Mouse (Mus musculus) liver, adult 2 months (tissue): Measurements from ENCODE around the gene Cib4.

Experiments used
- CTCF ChIP-seq: fragments of 200-500 bp; IDR thresholded peaks from 2 replicates; pipeline ENCODE4 v1.5.1; 2011; ENCODE audit warnings: low read depth, low read length, control low read depth
- POLR2A ChIP-seq: fragments of 200-500 bp; IDR thresholded peaks from 2 replicates; pipeline ENCODE4 v1.6.1; 2011; ENCODE audit warnings: low read length, control low read depth; ENCODE audit not compliant: insufficient read depth; ENCODE audit errors: extremely low read depth

DNA sequence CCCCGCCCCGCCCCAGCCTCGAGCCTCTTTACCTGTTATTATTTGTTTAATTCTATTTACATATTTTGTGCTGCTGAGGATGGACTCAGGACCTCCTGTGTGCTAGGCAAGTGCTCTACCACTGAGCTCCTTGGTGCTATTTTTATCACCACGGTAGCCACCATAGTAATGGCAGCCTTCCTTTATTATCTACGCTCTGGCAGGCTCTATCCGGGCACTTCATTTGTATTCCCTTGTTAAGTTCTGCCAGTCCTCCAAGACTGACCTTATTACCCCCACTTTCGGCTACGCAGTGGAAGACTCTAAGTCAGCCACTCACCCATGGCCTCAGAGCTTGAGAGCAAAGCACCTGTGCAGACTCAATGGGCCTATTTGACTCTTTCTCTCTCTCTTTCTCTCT is 46.1 kb upstream of the Cib4 start:
- TF ChIP-seq CTCF = no peak
- TF ChIP-seq POLR2A = no peak
